Mouse (Mus musculus) midbrain, embryonic 11.5 days (tissue): ENCODE data around the gene Pik3r6. TPM values are rescaled to one million over a fixed set of nuclear protein-coding genes. Genes with fewer than 3 reads are reported as not detected.

Experiments used
- ATAC-seq: fragments of 200-750 bp; cut with Nextera tagmentation; 2 replicates; pipeline ENCODE4 v1.8.0; 2017; ENCODE audit warnings: moderate TSS enrichment, moderate library complexity; ENCODE audit not compliant: low FRiP score
- DNase-seq: peaks from one replicate; pipeline ENCODE4 v3.0.0; 2015; ENCODE audit warnings: low spot score; ENCODE audit errors: missing footprints
- H3K27ac ChIP-seq: fragments of 300-500 bp; sonication (generic); 2 replicates; pipeline ENCODE4 v1.5.1; 2014; ENCODE audit warnings: low read depth, low read length
- H3K27me3 ChIP-seq: fragments of 300-500 bp; sonication (generic); 2 replicates; pipeline ENCODE4 v1.6.1; 2014; ENCODE audit warnings: mild to moderate bottlenecking, low read length, moderate library complexity, mixed read lengths; ENCODE audit not compliant: control insufficient read depth, insufficient read depth
- H3K36me3 ChIP-seq: fragments of 300-500 bp; sonication (generic); 2 replicates; pipeline ENCODE4 v1.6.1; 2014; ENCODE audit warnings: mild to moderate bottlenecking, low read length, moderate library complexity, mixed read lengths; ENCODE audit not compliant: control insufficient read depth, insufficient read depth
- H3K4me1 ChIP-seq: fragments of 300-500 bp; sonication (generic); 2 replicates; pipeline ENCODE4 v1.6.1; 2014; ENCODE audit warnings: low read length; ENCODE audit not compliant: control insufficient read depth, insufficient read depth
- H3K4me2 ChIP-seq: fragments of 300-500 bp; sonication (generic); 2 replicates; pipeline ENCODE4 v1.6.1; 2014; ENCODE audit warnings: mild to moderate bottlenecking, moderate library complexity
- H3K4me3 ChIP-seq: fragments of 300-500 bp; sonication (generic); 2 replicates; pipeline ENCODE4 v1.5.1; 2014; ENCODE audit warnings: low read depth, low read length
- H3K9ac ChIP-seq: fragments of 300-500 bp; sonication (generic); 2 replicates; pipeline ENCODE4 v1.6.1; 2014; ENCODE audit warnings: low read length
- H3K9me3 ChIP-seq: fragments of 300-500 bp; sonication (generic); 2 replicates; pipeline ENCODE4 v1.6.1; 2016; ENCODE audit warnings: low read length; ENCODE audit not compliant: control insufficient read depth
- WGBS: fragments of 180-500 bp; shearing (Covaris S2); extraction: QIAGEN DNeasy Blood & Tissue Kit; methylation state at CpG from one replicate; pipeline ENCODE4 v1.1.7; 2014; 5-methylcytosine and 5-hydroxymethylcytosine counted together
- polyA plus RNA-seq: library from polyadenylated mRNA; unstranded; fragments of >200 nt; fragmentation: Nextera tagmentation; extraction: Ambion mirVana; gene quantifications from 2 replicates; pipeline ENCODE4 v1.2.1, GENCODE M21; 2014

The Pik3r6 gene
- polyA plus RNA-seq, 1 experiment from 2014 or later, result 0.98 TPM

- no peak overlapping the region for H3K4me2 ChIP-seq
- no peak overlapping the region for H3K9ac ChIP-seq
- no peaks in the 10 kb centered on the region for H3K27me3 ChIP-seq
- ATAC-seq, result no peak
- H3K4me3 ChIP-seq, result no peak overlapping the region
- WGBS, result 85% methylated on average over 6 of the region's 6 CpGs
- H3K27ac ChIP-seq, result no peak overlapping the region
- H3K9me3 ChIP-seq, result no peaks in the 10 kb centered on the region
- H3K36me3 ChIP-seq, result no peaks in the 10 kb centered on the region
- H3K4me1 ChIP-seq, result no peaks in the 10 kb centered on the region
- DNase-seq, result peak; percentile 75
Measured at GRCm38 (mm10) chr11:68533971-68534475, 31.2 kb downstream of the Pik3r6 start.

- WGBS, result 73% methylated on average over 4 of the region's 4 CpGs
Measured at GRCm38 (mm10) chr11:68536026-68536425, 33.2 kb downstream of the Pik3r6 start.

GRCm38 (mm10) chr11:68536465-68536864 lies 33.6 kb downstream of the Pik3r6 start:
- WGBS, result 50% methylated on average over 4 of the region's 4 CpGs
- Histone ChIP-seq H3K4me2 (no peak overlapping the region), H3K4me1 (no peaks in the 10 kb centered on the region), H3K27me3 (no peaks in the 10 kb centered on the region), H3K27ac (no peak overlapping the region), H3K9ac (no peak overlapping the region), H3K36me3 (no peaks in the 10 kb centered on the region), H3K9me3 (no peaks in the 10 kb centered on the region), H3K4me3 (no peak overlapping the region)
- ATAC-seq, result no peak
- peak; percentile 82 for DNase-seq

More at GRCm38 (mm10) chr11:68536026-68536425, 33.2 kb downstream of the Pik3r6 start:
- Histone ChIP-seq H3K4me3 (no peak overlapping the region), H3K36me3 (no peaks in the 10 kb centered on the region), H3K4me1 (no peaks in the 10 kb centered on the region), H3K9ac (no peak overlapping the region), H3K9me3 (no peaks in the 10 kb centered on the region), H3K27ac (no peak overlapping the region), H3K27me3 (no peaks in the 10 kb centered on the region), H3K4me2 (no peak overlapping the region)
- ATAC-seq (no peak), DNase-seq (peak; percentile 56)

- WGBS, result 64% methylated on average over 5 of the region's 5 CpGs
- no peak overlapping the region for H3K9ac ChIP-seq
- no peaks in the 10 kb centered on the region for H3K9me3 ChIP-seq
- no peaks in the 10 kb centered on the region for H3K27me3 ChIP-seq
- H3K4me2 ChIP-seq, result no peak overlapping the region
- H3K27ac ChIP-seq, result no peak overlapping the region
- peak; percentile 56 for DNase-seq
- H3K4me1 ChIP-seq, result no peaks in the 10 kb centered on the region
- H3K4me3 ChIP-seq, result no peak overlapping the region
- no peak for ATAC-seq
- no peaks in the 10 kb centered on the region for H3K36me3 ChIP-seq
Measured at GRCm38 (mm10) chr11:68539621-68540020, 36.8 kb downstream of the Pik3r6 start.

- Histone ChIP-seq H3K4me1 (no peaks in the 10 kb centered on the region), H3K9me3 (no peaks in the 10 kb centered on the region), H3K36me3 (no peaks in the 10 kb centered on the region), H3K27me3 (no peaks in the 10 kb centered on the region), H3K4me3 (no peak overlapping the region), H3K4me2 (no peak overlapping the region), H3K9ac (no peak overlapping the region), H3K27ac (no peak overlapping the region)
- WGBS, result 14% methylated on average over 8 of the region's 8 CpGs
- no peak for ATAC-seq
- peak; percentile 79 for DNase-seq
Measured at GRCm38 (mm10) chr11:68544554-68544953, 41.7 kb downstream of the Pik3r6 start.

- 55% methylated on average over 7 of the region's 7 CpGs for WGBS
- DNase-seq, result no peak
- ATAC-seq, result no peak
Measured at GRCm38 (mm10) chr11:68545172-68545571, 42.4 kb downstream of the Pik3r6 start.

GRCm38 (mm10) chr11:68545682-68546222 lies 42.9 kb downstream of the Pik3r6 start:
- H3K4me1 ChIP-seq, result no peaks in the 10 kb centered on the region
- ATAC-seq, result no peak
- DNase-seq, result peak; percentile 77
- no peak overlapping the region for H3K4me2 ChIP-seq
- H3K27me3 ChIP-seq, result no peaks in the 10 kb centered on the region
- H3K9ac ChIP-seq, result no peak overlapping the region
- H3K36me3 ChIP-seq, result no peaks in the 10 kb centered on the region
- 87% methylated on average over 8 of the region's 8 CpGs for WGBS
- H3K9me3 ChIP-seq, result no peaks in the 10 kb centered on the region
- no peak overlapping the region for H3K27ac ChIP-seq
- no peak overlapping the region for H3K4me3 ChIP-seq

More at GRCm38 (mm10) chr11:68545172-68545571, 42.4 kb downstream of the Pik3r6 start:
- H3K9me3 ChIP-seq, result no peaks in the 10 kb centered on the region
- no peaks in the 10 kb centered on the region for H3K4me1 ChIP-seq
- H3K27me3 ChIP-seq, result no peaks in the 10 kb centered on the region
- no peak overlapping the region for H3K4me3 ChIP-seq
- no peak overlapping the region for H3K9ac ChIP-seq
- no peak overlapping the region for H3K27ac ChIP-seq
- no peak overlapping the region for H3K4me2 ChIP-seq
- H3K36me3 ChIP-seq, result no peaks in the 10 kb centered on the region

GRCm38 (mm10) chr11:68547484-68547883 lies 44.7 kb downstream of the Pik3r6 start:
- Histone ChIP-seq H3K9ac (no peak overlapping the region), H3K27me3 (no peaks in the 10 kb centered on the region), H3K9me3 (no peaks in the 10 kb centered on the region), H3K27ac (no peak overlapping the region), H3K4me3 (no peak overlapping the region), H3K4me1 (no peaks in the 10 kb centered on the region), H3K36me3 (no peaks in the 10 kb centered on the region), H3K4me2 (no peak overlapping the region)
- DNase-seq, result no peak
- 73% methylated on average over 2 of the region's 2 CpGs for WGBS
- no peak for ATAC-seq

GRCm38 (mm10) chr11:68549597-68549996 lies 46.8 kb downstream of the Pik3r6 start:
- ATAC-seq (no peak), DNase-seq (no peak)
- H3K4me3 ChIP-seq, result no peak overlapping the region
- H3K36me3 ChIP-seq, result no peaks in the 10 kb centered on the region
- H3K27ac ChIP-seq, result no peak overlapping the region
- no peaks in the 10 kb centered on the region for H3K27me3 ChIP-seq
- no peaks in the 10 kb centered on the region for H3K9me3 ChIP-seq
- H3K4me2 ChIP-seq, result no peak overlapping the region
- WGBS, result 50% methylated on average over 3 of the region's 3 CpGs
- no peaks in the 10 kb centered on the region for H3K4me1 ChIP-seq
- H3K9ac ChIP-seq, result no peak overlapping the region
